Mouse (Mus musculus): ENCODE results near the gene Rab34.

DNA sequence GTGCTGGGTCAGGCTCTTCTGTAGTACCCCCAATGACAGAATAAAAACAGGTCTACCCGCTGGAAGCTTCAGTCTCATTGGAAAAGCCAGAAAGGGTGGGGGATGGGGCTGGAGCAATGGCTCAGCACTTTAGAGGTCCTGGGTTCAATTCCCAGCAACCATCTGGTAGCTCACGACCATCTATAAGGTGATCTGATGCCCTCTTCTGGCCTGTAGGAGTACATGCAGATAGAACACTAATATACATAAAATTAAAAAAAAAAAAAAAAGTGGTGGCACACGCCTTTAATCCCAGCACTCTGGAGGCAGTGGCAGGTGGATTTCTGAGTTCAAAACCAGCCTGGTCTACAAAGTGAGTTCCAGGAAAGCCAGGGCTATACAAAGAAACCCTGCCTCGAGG, 16.9 kb upstream of the Rab34 start:
- TF ChIP-seq POLR2A (IDR thresholded peaks at IDR 0.05; ENCODE audit: control insufficient read depth, extremely low read depth, insufficient read depth, low read length, poor library complexity) (no peak), CTCF (IDR thresholded peaks at IDR 0.05; ENCODE audit: borderline replicate concordance, control insufficient read depth, extremely low read depth, insufficient read depth, low read length, poor library complexity) (no peak)
